Mouse (Mus musculus): ENCODE data around the gene Kif22. TPM values are rescaled to one million over a fixed set of nuclear protein-coding genes. Genes with fewer than 3 reads are reported as not detected.

Gene Kif22
- total RNA-seq, 2 experiments from 2014 or later: 0.66 to 0.84 TPM

- intact Hi-C loops (cut with DNase I): no loop called here
- TF ChIP-seq CTCF (IDR thresholded peaks at IDR 0.05): no peak
- Histone ChIP-seq H3K4me3 (peak overlapping the region; percentile 89), H3K27ac (no peak overlapping the region)
- DNase-seq: no peak
Measured at GRCm38 (mm10) chr7:127012845-127013244, 29.4 kb downstream of the Kif22 start.

- intact Hi-C loops (cut with DNase I): no loop called here
Measured at GRCm38 (mm10) chr7:127012374-127012773, 29.9 kb downstream of the Kif22 start.

GRCm38 (mm10) chr7:127011717-127012116, 30.6 kb downstream of the Kif22 start:
- intact Hi-C loops (cut with DNase I): no loop called here
- no peak for TF ChIP-seq CTCF (IDR thresholded peaks at IDR 0.05)
- no peak for DNase-seq

More at GRCm38 (mm10) chr7:127012374-127012773, 29.9 kb downstream of the Kif22 start:
- Histone ChIP-seq H3K27ac (no peak overlapping the region), H3K4me3 (no peak overlapping the region)
- no peak for TF ChIP-seq CTCF (IDR thresholded peaks at IDR 0.05)
- no peak for DNase-seq

GRCm38 (mm10) chr7:127011051-127011450, 31.2 kb downstream of the Kif22 start:
- H3K27ac ChIP-seq: no peak overlapping the region
- no peak overlapping the region for H3K4me3 ChIP-seq
- TF ChIP-seq CTCF (IDR thresholded peaks at IDR 0.05): no peak
- DNase-seq: no peak
- intact Hi-C loops (cut with DNase I): no loop called here

More at GRCm38 (mm10) chr7:127011717-127012116, 30.6 kb downstream of the Kif22 start:
- Histone ChIP-seq H3K4me3 (no peak overlapping the region), H3K27ac (no peak overlapping the region)

GRCm38 (mm10) chr7:127009307-127010085, 32.8 kb downstream of the Kif22 start:
- DNase-seq: no peak
- Histone ChIP-seq H3K4me3 (no peak overlapping the region), H3K27ac (peak overlapping the region; percentile 85)
- TF ChIP-seq CTCF (IDR thresholded peaks at IDR 0.05): no peak
- intact Hi-C loops (cut with DNase I): no loop called here

- DNase-seq: peak; percentile 74
- no peak for TF ChIP-seq CTCF (IDR thresholded peaks at IDR 0.05)
- Histone ChIP-seq H3K27ac (peak overlapping the region; percentile 85), H3K4me3 (peak overlapping the region; percentile 40)
- intact Hi-C loops (cut with DNase I): no loop called here
Measured at GRCm38 (mm10) chr7:127008239-127009019, 33.8 kb downstream of the Kif22 start.

- intact Hi-C loops (cut with DNase I): no loop called here
- TF ChIP-seq CTCF (IDR thresholded peaks at IDR 0.05): no peak
Measured at GRCm38 (mm10) chr7:127007313-127008024, 34.8 kb downstream of the Kif22 start.

GRCm38 (mm10) chr7:127004122-127004875, 38.0 kb downstream of the Kif22 start:
- DNase-seq: no peak
- Histone ChIP-seq H3K27ac (no peak overlapping the region), H3K4me3 (no peak overlapping the region)
- intact Hi-C loops (cut with DNase I): no loop called here
- peak; percentile 22; the same call in 1 of the 2 replicates for TF ChIP-seq CTCF (IDR thresholded peaks at IDR 0.05)

More at GRCm38 (mm10) chr7:127007313-127008024, 34.8 kb downstream of the Kif22 start:
- Histone ChIP-seq H3K27ac (peak overlapping the region; percentile 85), H3K4me3 (no peak overlapping the region)
- DNase-seq: no peak

GRCm38 (mm10) chr7:127003620-127004019, 38.7 kb downstream of the Kif22 start:
- H3K4me3 ChIP-seq: no peak overlapping the region
- no peak for DNase-seq
- TF ChIP-seq CTCF (IDR thresholded peaks at IDR 0.05): no peak
- H3K27ac ChIP-seq: no peak overlapping the region
- intact Hi-C loops (cut with DNase I): no loop called here

- intact Hi-C loops (cut with DNase I): no loop called here
- TF ChIP-seq CTCF (IDR thresholded peaks at IDR 0.05): no peak
- H3K27ac ChIP-seq: no peak overlapping the region
- no peak for DNase-seq
- H3K4me3 ChIP-seq: no peak overlapping the region
Measured at GRCm38 (mm10) chr7:126999568-126999967, 42.7 kb downstream of the Kif22 start.

- DNase-seq: no peak
- intact Hi-C loops (cut with DNase I): no loop called here
- no peak overlapping the region for H3K27ac ChIP-seq
- peak; percentile 34; the same call in 1 of the 2 replicates for TF ChIP-seq CTCF (IDR thresholded peaks at IDR 0.05)
- no peak overlapping the region for H3K4me3 ChIP-seq
Measured at GRCm38 (mm10) chr7:126996449-126996848, 45.8 kb downstream of the Kif22 start.

- intact Hi-C loops (cut with DNase I): no loop called here
- Histone ChIP-seq H3K4me3 (no peak overlapping the region), H3K27ac (no peak overlapping the region)
- DNase-seq: no peak
- no peak for TF ChIP-seq CTCF (IDR thresholded peaks at IDR 0.05)
Measured at GRCm38 (mm10) chr7:126988816-126989215, 53.5 kb downstream of the Kif22 start.

Measured in gastrocnemius, adult 2 months (tissue).